Mouse (Mus musculus) forebrain, embryonic 15.5 days (tissue): Measurements from ENCODE around the gene Ttc37. TPM values are rescaled to one million over a fixed set of nuclear protein-coding genes. Genes with fewer than 3 reads are reported as not detected.

Source experiments
- ATAC-seq: fragments of 200-750 bp; cut with Nextera tagmentation; replicated peaks from 2 replicates; pipeline ENCODE4 v1.8.0; 2017; ENCODE audit warnings: mild to moderate bottlenecking, moderate TSS enrichment, moderate library complexity
- H3K27ac ChIP-seq: fragments of 300-500 bp; sonication (generic); replicated peaks from 2 replicates; pipeline ENCODE4 v1.5.1; 2015; ENCODE audit warnings: mild to moderate bottlenecking, inconsistent platforms
- H3K27me3 ChIP-seq: fragments of 300-500 bp; sonication (generic); 2 replicates; pipeline ENCODE4 v1.6.1; 2015; ENCODE audit warnings: inconsistent platforms
- H3K36me3 ChIP-seq: fragments of 300-500 bp; sonication (generic); 2 replicates; pipeline ENCODE4 v1.6.1; 2015; ENCODE audit warnings: mild to moderate bottlenecking, inconsistent platforms
- H3K4me1 ChIP-seq: fragments of 300-500 bp; sonication (generic); 2 replicates; pipeline ENCODE4 v1.6.1; 2015; ENCODE audit warnings: inconsistent platforms
- H3K4me2 ChIP-seq: fragments of 300-500 bp; sonication (generic); replicated peaks from 2 replicates; pipeline ENCODE4 v1.6.1; 2015; ENCODE audit warnings: mild to moderate bottlenecking, inconsistent platforms
- H3K4me3 ChIP-seq: fragments of 300-500 bp; sonication (generic); 2 replicates; pipeline ENCODE4 v1.5.1; 2015; ENCODE audit warnings: mild to moderate bottlenecking, inconsistent platforms
- H3K9ac ChIP-seq: fragments of 300-500 bp; sonication (generic); replicated peaks from 2 replicates; pipeline ENCODE4 v1.6.1; 2015; ENCODE audit warnings: mild to moderate bottlenecking, inconsistent platforms
- H3K9me3 ChIP-seq: fragments of 300-500 bp; sonication (generic); 2 replicates; pipeline ENCODE4 v1.6.1; 2016; ENCODE audit warnings: inconsistent platforms
- WGBS: fragments of 180-500 bp; shearing (Covaris S2); methylation state at CpG from one replicate; pipeline ENCODE4 v1.1.7; 2015; ENCODE audit warnings: mixed read lengths; 5-methylcytosine and 5-hydroxymethylcytosine counted together
- polyA plus RNA-seq: library from polyadenylated mRNA; unstranded; fragments of >200 nt; fragmentation: Nextera tagmentation; extraction: Ambion mirVana; gene quantifications from 2 replicates; pipeline ENCODE4 v1.2.1, GENCODE M21; 2015

The Ttc37 gene
- polyA plus RNA-seq, 1 experiment from 2014 or later, result 10.8 TPM

DNA sequence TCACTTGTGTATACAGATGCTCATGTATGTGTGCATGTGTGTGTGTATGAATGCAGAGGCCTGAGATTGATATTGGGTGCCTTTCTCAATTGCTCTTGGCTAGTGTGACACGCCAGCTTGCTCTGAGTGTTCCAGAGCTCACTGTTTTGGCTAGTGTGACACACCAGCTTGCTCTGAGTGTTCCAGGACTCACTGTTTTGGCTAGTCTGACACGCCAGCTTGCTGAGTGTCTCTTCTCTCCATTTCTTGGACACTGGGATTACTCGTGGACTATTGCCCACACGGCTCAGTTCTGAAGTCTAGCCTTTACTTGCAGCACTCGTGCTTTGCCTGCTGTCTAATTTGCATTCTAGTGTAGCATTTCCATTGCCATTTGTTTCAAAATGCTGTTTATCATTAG, 80.2 kb downstream of the Ttc37 start:
- WGBS, result 66% methylated on average over 5 of the region's 5 CpGs
- no peak overlapping the region for H3K4me3 ChIP-seq
- no peak overlapping the region for H3K4me2 ChIP-seq
- no peak overlapping the region for H3K27ac ChIP-seq
- no peak overlapping the region for H3K9ac ChIP-seq
- peaks cover 24% of the 10 kb centered on the region for H3K36me3 ChIP-seq
- no peaks in the 10 kb centered on the region for H3K4me1 ChIP-seq
- peak; percentile 61 for ATAC-seq
- H3K9me3 ChIP-seq, result peaks cover 8% of the 10 kb centered on the region; the same call in 1 of the 2 replicates
- H3K27me3 ChIP-seq, result no peaks in the 10 kb centered on the region

DNA sequence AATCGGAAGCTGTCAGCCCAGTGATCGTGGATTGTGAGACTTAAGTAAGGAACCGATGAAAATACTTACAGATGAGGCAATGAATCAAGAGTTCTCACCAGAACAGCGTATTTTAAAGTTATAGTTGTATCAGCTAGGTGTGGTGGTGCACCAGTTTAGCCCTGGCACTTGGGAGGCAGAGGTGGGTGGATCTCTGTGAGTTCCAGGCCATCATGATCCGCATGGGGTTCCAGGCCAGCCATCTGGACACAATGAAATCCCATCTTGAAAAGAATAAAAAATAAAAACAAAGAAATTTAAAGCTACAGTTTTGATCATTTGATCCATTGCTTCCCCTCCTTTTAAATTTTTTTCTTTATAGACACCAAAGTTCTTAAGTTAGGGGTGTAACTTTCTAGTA, 89.1 kb downstream of the Ttc37 start:
- H3K9ac ChIP-seq, result no peak overlapping the region
- no peak overlapping the region for H3K4me3 ChIP-seq
- no peak overlapping the region for H3K27ac ChIP-seq
- 94% methylated on average over 5 of the region's 5 CpGs for whole genome bisulfite sequencing
- H3K36me3 ChIP-seq, result peaks cover 22% of the 10 kb centered on the region
- ATAC-seq, result no peak
- H3K27me3 ChIP-seq, result no peaks in the 10 kb centered on the region
- H3K9me3 ChIP-seq, result no peaks in the 10 kb centered on the region
- no peak overlapping the region for H3K4me2 ChIP-seq
- 0 out of 2 replicates have a peak, but pooled peaks cover 5% of the 10 kb centered on the region for H3K4me1 ChIP-seq

DNA sequence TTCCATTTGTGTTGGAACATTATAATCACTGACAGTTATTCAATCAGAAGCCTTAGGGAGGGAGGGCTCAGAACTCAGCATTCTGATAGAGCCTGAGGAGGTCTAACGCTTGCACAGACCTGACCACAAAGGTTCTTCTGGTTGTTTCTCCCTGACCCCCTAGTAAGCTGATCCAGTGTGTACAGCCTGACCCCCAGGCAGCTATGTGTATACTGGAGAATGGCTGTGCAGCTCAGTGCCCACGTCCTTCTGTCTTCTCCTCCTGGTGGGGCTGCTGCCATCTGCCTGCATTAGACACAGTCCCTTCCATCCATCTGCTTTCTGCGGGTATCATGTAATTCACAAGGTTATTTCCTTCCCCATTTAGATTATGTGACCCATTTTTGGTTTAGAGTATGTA, 90.7 kb downstream of the Ttc37 start:
- no peaks in the 10 kb centered on the region for H3K9me3 ChIP-seq
- H3K4me2 ChIP-seq, result no peak overlapping the region
- H3K9ac ChIP-seq, result no peak overlapping the region
- H3K4me1 ChIP-seq, result 0 out of 2 replicates have a peak, but pooled peaks cover 5% of the 10 kb centered on the region
- no peaks in the 10 kb centered on the region for H3K27me3 ChIP-seq
- 72% methylated on average over 3 of the region's 3 CpGs for WGBS
- ATAC-seq, result peak; percentile 39
- H3K27ac ChIP-seq, result peak overlapping the region; percentile 19; the same call in 1 of the 2 replicates
- H3K4me3 ChIP-seq, result no peak overlapping the region
- H3K36me3 ChIP-seq, result peaks cover 22% of the 10 kb centered on the region

DNA sequence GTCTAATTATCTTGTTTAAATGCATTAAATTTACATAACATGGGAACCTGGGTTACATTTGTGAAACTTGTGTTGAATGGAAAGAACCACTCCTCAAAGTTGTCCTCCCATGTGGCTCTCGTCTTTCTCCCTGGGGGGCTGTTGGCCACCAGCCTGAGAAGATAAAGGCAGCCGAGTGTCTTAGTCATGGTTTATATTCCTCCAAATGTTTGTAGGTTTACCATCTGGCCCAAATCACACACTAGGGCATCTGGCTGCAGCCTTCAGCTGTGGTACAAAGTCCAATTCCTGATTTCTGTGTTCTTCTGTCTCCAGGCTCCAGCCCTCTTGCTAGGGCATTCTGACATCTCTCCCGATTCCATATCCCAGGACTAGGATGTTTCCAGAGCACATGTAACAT, 91.7 kb downstream of the Ttc37 start:
- Histone ChIP-seq H3K4me1 (0 out of 2 replicates have a peak, but pooled peaks cover 5% of the 10 kb centered on the region), H3K27me3 (no peaks in the 10 kb centered on the region), H3K36me3 (peaks cover 22% of the 10 kb centered on the region), H3K4me3 (no peak overlapping the region), H3K9ac (no peak overlapping the region), H3K4me2 (no peak overlapping the region), H3K27ac (no peak overlapping the region), H3K9me3 (no peaks in the 10 kb centered on the region)
- ATAC-seq, result no peak
- 77% methylated on average over 3 of the region's 3 CpGs for WGBS

DNA sequence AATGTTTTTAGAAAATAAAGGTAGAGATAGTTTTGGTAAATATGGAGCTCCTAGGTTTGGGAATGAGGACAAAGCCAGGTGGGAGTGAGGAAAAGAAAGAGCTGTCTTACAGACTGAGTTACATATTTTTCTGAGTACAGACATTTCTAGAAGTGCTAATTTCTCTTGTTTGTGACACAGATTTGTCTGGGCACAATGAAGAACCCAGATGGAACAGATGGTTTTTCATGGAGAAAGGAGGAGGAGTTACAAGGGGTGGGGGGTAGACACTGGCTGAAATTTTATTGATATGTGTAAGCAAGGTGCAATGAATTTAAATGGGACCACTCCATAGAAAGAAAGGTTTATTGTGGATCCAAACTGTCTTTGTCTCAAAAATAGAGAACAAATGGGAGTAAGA, 96.4 kb downstream of the Ttc37 start:
- Histone ChIP-seq H3K4me3 (no peak overlapping the region), H3K4me2 (no peak overlapping the region), H3K27ac (no peak overlapping the region), H3K27me3 (no peaks in the 10 kb centered on the region), H3K9ac (no peak overlapping the region), H3K4me1 (no peaks in the 10 kb centered on the region), H3K9me3 (no peaks in the 10 kb centered on the region), H3K36me3 (peaks cover 19% of the 10 kb centered on the region)
- peak; percentile 62; the same call in 1 of the 2 replicates for ATAC-seq

DNA sequence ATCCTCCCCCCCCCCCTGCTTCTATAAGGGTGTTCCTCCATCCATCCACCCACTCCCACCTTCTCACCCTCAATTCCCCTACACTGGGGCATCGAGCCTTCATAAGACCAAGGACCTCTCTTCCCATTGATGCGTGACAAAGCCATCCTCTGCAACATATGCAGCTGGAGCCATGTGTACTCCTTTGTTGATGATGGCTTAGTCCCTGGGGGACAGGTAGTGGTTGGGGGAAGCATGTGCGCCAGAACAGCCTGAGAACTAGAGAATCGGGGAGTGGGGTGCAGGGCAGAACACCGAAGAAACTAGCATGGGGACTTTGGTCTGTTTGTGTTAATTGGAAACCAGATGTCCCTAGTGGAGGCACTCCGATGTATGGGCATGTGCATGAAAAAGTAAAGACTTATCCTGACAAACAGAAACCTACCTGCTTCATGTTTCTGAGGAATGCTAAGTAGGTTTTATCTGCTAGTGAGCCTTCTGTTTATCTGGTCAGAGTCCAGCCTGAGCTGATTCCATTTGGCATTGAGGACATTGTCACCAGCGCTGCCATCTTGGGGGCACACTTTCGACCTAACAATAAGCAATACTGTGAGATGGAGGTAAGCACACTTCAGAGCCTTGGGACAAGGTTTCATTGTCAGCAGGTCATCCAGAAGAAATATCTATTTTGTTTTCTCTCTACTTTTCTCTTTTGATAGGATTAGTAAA, 97.1 kb downstream of the Ttc37 start:
- 0 out of 2 replicates have a peak, but pooled peaks have one; percentile 21 for ATAC-seq
- 88% methylated on average over 8 of the region's 8 CpGs for WGBS

DNA sequence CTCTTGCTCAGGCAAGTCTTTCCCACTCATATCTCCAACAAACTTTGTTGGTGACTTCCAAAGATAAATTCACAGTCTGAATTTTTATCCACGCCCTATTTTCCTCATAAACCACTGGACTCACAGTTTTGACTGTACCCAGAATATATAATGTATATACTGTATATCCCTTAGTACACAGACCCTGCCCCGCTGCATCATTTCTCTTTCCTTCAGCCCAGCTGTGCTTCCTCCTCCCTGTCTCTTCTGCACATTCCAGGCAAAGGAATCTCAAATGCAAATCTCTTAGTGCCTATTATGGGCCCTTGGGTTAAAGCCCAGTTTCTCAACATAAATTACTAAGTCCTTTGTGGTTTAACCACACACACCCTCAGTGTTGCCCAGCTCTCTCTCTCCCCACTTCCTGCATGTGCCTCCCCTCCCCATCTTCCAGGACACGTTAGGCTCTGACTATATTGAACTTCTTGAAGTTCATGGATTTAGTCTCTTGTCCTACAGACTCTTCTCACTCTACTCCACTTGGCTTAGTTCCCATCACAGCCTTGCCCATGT, 98.8 kb downstream of the Ttc37 start:
- Histone ChIP-seq H3K27ac (no peak overlapping the region), H3K4me2 (no peak overlapping the region), H3K36me3 (0 out of 2 replicates have a peak, but pooled peaks cover 7% of the 10 kb centered on the region), H3K4me3 (no peak overlapping the region), H3K9ac (no peak overlapping the region), H3K27me3 (no peaks in the 10 kb centered on the region), H3K4me1 (no peaks in the 10 kb centered on the region), H3K9me3 (no peaks in the 10 kb centered on the region)
- ATAC-seq, result peak; percentile 68
- 75% methylated on average over 3 of the region's 3 CpGs for WGBS

More for the DNA sequence above, 97.1 kb downstream of the Ttc37 start:
- Histone ChIP-seq H3K9ac (no peak overlapping the region), H3K36me3 (peaks cover 19% of the 10 kb centered on the region), H3K4me1 (no peaks in the 10 kb centered on the region), H3K27ac (no peak overlapping the region), H3K4me3 (no peak overlapping the region), H3K27me3 (no peaks in the 10 kb centered on the region), H3K4me2 (no peak overlapping the region), H3K9me3 (no peaks in the 10 kb centered on the region)

DNA sequence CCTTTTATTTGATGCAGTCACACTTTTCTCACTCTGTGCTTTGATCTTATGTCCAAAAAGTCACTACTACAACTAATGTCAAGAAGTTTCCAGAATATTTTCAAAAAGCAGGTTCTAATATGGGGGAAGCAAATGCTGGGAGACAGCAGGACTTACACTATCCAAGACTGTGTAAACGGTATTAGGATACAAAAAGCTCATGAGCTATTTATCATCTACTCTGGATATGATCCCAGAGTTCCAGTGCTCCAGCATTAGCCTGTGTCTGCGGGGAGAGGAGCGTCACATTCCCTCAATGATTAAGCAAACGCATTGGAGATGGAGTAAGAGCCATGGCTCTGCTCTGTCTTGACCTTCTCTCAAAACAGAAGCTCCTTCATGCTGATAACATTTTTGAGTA, 101.4 kb downstream of the Ttc37 start:
- Histone ChIP-seq H3K9me3 (no peaks in the 10 kb centered on the region), H3K27ac (no peak overlapping the region), H3K9ac (no peak overlapping the region), H3K4me1 (no peaks in the 10 kb centered on the region), H3K27me3 (no peaks in the 10 kb centered on the region), H3K36me3 (0 out of 2 replicates have a peak, but pooled peaks cover 7% of the 10 kb centered on the region), H3K4me3 (no peak overlapping the region), H3K4me2 (no peak overlapping the region)
- WGBS, result 91% methylated on average over 4 of the region's 4 CpGs
- ATAC-seq, result no peak

DNA sequence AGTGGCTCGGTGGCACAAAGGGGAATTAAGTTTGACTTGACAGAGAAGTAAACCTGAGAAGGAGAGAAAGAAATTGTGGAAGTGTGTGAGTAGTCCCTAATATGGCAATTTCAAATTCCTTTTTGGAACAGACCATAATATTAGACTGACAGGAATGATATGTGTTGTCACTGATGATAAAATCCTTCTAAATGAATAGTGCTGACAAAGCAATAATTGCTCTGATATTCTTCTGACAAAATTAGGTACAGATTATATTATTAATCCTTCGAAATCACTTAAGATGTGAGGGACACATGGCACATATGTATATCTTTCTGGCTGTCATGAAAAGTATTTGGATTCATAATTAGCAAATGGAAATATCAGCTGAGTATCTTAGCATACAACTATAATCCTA, 116.4 kb downstream of the Ttc37 start:
- Histone ChIP-seq H3K4me1 (no peaks in the 10 kb centered on the region), H3K9ac (no peak overlapping the region), H3K36me3 (no peaks in the 10 kb centered on the region), H3K4me3 (no peak overlapping the region), H3K27me3 (no peaks in the 10 kb centered on the region), H3K27ac (no peak overlapping the region), H3K9me3 (no peaks in the 10 kb centered on the region), H3K4me2 (no peak overlapping the region)
- 87% methylated on average over 2 of the region's 2 CpGs for WGBS
- no peak for ATAC-seq

DNA sequence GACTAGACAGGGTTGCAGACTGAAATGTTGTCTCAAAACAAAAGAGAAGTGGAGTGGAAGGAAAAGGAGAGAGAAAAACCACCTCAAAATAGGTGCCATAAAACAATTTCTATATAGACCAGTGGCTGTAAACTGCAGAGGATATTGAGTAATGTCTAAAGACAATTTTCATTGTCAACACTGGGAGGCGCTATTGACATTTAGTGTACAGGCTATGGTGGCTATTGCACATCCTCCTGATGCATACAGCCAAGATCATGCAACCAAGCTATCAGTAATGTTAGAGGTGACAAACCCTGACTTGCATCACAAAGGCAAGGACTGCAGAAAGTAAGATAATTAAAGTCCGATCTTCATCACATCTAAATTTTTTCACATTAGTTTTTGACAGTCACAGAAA, 116.9 kb downstream of the Ttc37 start:
- WGBS, result 51% methylated on average over 2 of the region's 2 CpGs
- Histone ChIP-seq H3K27me3 (no peaks in the 10 kb centered on the region), H3K9me3 (no peaks in the 10 kb centered on the region), H3K9ac (no peak overlapping the region), H3K27ac (no peak overlapping the region), H3K36me3 (no peaks in the 10 kb centered on the region), H3K4me1 (no peaks in the 10 kb centered on the region), H3K4me2 (no peak overlapping the region), H3K4me3 (no peak overlapping the region)
- peak; percentile 73 for ATAC-seq
